Mouse (Mus musculus): ENCODE measurements around the gene Lsm2.
"Not testable (repeated sequence)": the region's sequence is repeated elsewhere in the genome, so short reads cannot be mapped to it uniquely, and the experiment has no call there.

The Lsm2 gene

DNA sequence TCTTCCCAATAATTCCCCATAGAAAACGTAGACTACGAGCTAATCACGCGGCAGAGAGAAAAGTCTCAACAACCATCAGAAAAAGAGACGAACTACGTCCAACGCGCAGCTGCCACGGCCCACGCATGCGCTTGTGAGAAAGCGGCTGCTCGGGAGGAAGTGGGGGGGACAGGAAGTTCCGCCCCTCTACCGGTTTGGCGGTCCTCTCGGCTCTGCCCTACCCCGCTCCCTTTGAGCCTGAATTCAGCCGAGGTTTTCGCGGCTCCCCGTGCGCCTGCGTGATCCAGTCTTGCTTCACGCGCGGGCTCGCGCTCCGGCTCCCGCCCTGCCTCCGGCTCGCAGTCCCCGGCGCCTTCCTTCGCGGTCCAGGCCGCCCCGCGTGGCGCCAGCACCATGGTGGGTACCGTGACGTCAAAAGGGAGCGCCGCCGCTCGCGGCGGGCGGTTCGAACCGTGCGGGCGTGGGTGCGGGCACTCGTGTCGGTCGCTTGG is at the start of gene Lsm2:
Gene Lsm2, plus strand, starts transcription at position 173 of the 491 bp plus-strand sequence.
- DNase-seq (ENCODE audit: low read depth in 1 of 2, low spot score in 2 of 2): peak; percentile 84 to 88

DNA sequence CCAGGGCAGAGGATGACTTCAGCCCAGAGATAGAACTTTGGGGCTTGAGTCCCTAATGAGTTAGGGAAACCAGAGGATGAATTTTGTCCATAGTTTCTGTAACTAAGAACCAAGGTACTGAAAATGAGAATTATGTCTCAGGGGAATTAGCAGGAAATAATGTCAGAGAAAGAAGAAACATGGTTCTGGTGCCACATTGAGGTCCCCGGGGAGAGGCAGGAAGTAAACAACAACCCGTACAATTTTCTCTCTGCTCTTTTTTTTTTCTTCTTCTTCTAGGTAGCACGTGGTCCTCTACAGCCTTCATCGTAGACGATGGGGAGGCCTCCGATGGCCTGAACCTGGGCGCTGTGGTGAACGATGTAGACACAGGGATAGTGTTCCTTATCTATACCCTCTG is 49.4 kb upstream of the Lsm2 start:
- no peak for DNase-seq (ENCODE audit: low read depth in 1 of 2, low spot score in 2 of 2)

DNA sequence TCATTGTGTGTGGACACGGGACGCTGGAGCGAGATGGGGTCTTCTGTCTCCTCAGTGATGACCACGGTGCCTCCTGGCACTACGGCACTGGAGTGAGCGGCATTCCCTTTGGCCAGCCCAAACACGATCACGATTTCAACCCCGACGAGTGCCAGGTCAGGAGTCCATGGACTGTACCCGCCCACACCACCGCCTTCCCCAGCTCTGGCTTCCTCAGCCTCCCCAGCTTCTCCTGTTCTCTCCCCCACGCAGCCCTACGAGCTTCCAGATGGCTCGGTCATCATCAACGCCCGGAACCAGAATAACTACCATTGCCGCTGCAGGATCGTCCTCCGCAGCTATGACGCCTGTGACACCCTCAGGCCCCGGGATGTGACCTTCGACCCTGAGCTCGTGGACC is 47.6 kb upstream of the Lsm2 start:
- no peak for DNase-seq (ENCODE audit: low read depth in 1 of 2, low spot score in 2 of 2)

DNA sequence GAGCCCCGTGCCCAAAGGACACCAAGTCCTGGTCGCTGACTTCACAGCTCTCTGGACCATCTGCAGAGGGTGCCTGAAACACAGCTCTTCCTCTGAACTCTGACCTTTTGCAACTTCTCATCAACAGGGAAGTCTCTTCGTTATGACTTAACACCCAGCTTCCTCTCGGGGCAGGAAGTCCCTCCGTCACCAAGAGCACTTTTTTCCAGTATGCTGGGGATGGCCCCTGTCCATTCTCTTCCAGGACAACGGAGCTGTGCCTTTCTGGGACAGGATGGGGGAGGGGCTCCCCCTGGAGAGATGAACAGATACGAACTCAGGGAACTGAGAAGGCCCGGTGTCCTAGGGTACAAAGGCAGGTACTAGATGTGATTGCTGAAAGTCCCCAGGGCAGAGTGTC is 46.8 kb upstream of the Lsm2 start:
- peak in 1 of 2 experiments; percentile 36 for DNase-seq (ENCODE audit: low read depth in 1 of 2, low spot score in 2 of 2)

DNA sequence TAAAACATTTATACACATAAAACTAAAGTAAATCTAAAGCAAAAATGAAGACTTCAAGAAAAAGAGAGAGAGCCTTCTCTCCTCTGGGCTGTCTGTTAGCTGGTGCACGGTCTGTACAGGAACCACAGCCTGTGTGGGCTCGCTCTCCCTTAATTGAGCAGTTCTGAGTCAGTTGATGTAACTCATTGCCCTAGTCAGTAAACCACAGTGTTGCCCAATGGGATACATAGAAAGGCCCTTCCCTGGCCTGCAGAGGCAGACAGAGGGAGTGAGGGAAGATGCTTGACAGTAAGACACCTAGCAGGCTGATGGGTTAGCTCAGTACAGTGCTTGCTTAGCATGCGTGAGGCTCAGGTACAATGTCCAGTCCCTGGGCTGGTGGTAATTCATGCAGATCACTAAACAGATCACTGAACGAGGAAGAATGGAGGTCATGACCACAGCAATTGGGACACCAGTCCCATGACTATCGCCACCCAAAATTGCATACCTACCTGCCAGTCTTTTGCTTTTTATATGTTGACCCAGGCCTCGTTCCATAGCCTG is 43.6 kb upstream of the Lsm2 start:
- no peak for DNase-seq (ENCODE audit: low read depth in 1 of 2, low spot score in 2 of 2)

DNA sequence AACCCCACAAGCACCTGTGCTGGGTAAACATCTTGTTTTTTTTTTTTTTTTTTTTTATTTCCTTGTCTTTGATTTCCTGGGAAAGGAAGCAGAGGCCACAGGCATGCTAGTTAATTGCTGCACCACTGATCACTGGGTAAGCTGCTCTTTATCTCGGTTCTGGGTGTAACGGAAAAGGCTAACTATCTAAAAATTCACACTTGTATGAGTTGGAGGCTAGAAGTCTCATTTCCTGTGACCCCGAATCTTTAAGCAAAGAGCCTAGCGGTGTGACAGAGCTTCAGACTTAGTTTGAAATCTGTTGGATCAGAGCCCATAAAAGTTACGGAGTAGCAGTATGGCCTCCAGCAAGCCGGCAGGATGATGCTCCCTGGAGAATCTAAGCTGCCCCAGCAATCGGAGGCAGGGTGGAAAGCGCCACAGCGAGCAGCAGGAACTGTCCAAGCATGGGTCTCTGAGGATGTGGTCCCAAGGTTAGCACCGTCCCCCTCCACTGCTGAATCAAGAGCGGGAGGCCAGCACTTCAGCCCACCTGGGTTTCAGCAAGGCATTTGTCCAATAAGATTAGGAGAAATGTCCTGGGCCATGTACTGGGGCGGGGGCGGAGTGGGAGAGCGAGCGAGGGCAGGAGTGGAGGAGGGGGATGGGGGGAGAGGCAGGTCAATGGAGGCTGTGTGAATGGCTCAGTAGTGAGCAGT is 40.2 kb upstream of the Lsm2 start:
- DNase-seq (ENCODE audit: low read depth in 1 of 2, low spot score in 2 of 2): no peak

DNA sequence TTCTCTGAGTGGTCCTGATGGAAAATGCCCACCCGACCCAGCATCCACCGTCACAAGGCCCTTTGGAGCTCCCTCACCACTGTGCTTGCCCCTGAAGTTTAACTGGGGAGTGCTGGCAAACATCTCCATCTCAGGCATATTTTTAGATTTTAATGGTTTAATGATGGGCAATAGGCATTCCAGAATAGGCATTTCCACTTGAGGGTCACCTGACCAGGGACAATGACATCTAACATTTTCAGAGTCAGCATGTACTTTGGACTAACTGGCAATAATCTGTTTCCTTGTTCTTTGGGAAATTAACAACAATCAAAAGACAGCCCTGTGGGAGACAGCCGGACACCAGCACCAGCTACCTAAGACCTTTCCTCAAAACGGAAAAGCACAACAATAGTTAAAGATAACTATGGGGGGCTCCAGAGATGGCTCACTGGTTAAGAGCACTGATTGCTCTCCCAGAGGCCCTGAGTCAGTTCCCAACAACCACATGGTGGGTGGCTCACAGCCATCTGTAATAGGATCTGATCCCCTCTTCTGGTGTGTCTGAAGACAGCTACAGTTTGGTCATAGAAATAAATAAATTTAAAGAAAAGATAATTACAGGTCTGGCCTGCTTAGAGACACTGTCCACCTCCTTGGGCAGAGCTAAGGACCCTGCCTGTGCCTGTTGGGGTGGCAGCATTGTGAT is 38.4 kb upstream of the Lsm2 start:
- DNase-seq (ENCODE audit: low read depth in 1 of 2, low spot score in 2 of 2): no peak

DNA sequence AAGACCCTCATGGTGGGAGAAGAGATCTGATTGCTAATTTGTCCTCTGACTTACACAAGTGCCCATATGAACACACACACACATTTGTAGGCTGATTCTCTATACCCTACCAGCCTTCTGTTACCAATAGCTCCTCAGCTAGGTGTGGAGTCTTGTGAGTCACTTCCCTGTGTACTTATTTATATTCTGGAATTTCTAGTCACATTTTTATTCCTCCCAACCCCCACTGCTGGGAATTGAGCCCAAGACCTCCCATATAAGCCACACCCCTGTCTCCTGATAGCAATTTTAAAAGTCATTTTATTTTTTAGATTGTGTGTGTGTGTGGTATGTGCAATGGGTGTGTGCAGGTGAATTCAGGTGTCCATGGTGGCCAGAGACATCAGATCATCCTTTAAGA is 37.3 kb upstream of the Lsm2 start:
- DNase-seq (ENCODE audit: low read depth in 1 of 2, low spot score in 2 of 2): no peak

DNA sequence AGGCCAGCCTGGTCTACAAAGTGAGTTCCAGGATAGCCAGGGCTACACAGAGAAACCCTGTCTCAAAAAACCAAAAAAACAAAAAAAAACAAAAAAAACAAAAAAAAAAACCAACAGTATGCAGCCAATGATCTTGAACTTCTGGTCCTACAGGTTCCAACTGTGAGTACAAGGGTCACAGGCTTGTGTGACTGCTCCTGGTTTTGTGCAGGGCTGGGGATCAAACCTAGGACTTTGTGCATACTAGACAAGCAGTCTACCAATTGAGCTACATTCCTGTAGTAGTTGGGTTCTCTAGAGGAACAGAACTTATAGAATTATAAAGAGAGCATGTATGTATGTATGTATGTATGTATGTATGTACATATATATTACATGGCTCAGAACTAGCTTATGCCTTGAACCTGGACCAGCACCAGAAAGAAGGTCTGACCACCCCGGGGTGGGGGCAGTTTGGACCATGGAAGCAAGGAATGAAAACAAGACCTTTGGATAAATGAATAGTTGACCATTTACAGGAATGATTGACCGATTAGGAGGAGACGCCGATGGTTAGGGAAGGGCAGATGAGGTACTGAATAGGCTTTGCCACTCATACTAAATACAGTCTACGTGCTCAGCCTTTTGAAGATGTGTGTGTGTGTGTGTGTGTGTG is 35.0 kb upstream of the Lsm2 start:
- DNase-seq (ENCODE audit: low read depth in 1 of 2, low spot score in 2 of 2): no peak

DNA sequence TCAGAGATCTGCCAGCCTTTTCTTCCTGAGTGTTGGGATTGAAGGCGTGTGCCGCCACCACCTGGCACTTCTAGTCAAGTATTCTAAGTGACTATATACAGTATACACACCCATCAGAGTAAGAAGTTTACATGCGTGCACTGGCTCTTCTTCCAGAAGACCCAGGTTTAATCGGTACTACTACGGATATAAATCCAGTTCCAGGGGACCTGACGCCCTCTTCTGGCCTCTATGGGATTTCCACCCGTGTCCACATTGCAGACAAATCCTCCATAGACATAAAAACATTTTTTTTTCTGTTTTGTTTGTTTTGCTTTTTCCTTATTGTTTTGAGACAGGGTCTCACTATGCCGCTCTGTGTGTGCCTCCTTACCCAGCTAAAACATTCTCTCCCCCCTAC is 34.1 kb upstream of the Lsm2 start:
- DNase-seq (ENCODE audit: low read depth in 1 of 2, low spot score in 2 of 2): no peak

DNA sequence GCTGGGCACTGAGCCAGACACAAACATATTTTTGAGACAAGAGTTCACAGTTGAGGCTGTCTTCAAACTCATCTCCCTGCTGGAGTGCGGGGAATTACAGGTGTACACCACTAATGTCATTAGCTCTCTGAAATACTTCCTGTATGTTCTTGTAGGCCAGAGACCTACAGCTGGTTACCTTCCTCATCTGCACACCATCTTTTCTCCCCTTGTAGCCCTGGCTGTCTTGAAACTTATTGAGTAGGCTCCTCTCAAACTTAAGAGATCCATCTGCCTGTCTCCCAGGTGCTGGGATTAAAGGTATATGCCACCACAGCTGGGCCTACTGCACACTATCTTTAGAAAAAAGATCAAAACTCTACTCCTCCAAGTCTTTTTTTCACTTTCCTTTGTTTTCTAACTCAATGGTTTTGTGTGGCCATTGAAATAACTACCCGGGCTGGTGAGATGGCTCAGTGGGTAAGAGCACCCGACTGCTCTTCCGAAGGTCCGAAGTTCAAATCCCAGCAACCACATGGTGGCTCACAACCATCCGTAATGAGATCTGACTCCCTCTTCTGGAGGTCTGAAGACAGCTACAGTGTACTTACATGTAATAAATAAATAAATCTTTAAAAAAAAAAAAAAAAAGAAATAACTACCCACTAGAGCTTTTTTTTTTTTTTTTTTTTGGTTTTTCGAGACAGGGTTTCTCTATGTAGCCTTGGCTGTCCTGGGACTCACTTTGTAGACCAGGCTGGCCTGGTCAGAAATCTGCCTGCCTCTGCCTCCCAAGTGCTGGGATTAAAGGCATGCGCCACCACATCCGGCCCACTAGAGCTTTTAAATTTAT is 32.7 kb upstream of the Lsm2 start:
- DNase-seq (ENCODE audit: low read depth in 1 of 2, low spot score in 2 of 2): not testable (repeated sequence)

DNA sequence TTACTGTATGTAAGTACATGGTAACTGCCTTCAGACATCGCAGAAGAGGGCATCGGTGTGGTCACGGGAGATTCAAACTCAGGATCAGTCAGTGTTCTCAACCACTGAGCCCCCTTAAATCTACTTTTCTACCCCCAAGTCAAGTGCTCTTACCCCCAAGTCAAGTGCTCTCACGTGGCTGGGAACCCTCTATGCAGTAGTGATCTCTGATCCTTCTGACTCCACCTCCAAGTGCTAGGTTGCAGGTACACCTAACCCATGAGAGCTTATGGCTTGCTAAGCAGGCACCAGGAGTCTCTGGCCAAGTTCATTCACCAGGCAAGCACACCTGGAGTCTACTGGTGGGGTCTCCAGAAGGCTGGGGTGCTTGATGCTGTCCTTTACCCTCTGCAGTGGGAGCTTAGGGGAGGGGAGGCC is 32.1 kb upstream of the Lsm2 start:
- DNase-seq (ENCODE audit: low read depth in 1 of 2, low spot score in 2 of 2): no peak

DNA sequence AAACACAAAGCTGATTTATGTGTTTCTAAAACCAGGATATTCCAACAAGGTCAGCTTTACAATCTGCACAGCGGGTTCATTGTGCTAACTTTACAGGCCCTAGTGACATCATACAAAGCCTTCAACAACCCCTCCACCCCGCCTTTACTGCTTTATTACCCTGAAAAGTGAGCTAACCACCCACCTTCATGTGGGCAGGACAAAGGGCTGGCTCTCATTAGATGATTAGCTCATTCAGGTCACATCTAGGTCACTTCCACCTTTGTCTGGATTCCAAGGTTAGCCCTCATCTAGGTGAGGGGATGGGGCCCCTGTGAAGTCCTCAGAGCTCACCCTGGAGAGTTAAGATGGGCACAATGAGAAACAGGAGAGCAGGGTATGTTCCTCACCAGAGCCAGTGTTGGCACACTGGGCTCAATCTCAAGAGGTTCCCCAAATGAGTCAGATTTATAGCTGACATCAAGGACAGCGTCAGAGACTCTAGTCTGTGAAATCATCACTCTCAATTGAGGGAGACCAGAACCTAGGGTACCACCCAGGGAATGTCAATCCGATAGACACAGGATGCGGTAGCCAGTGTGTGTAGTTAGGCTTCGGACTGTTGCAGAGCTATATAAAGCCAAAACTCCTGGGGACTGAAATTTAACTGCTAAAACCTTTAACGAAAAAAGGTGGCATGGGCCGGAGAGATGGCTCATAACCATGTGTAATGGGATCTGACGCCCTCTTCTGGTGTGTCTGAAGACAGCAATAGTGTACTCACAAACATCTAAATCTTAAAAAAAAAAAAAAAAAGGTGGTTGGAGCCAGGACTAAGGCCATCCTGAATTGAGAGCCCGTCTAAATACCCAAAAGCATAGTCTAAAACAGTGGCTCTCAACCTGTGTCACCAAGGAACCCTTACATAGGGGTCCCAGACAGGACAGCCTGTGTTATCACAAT is 30.9 kb upstream of the Lsm2 start:
- DNase-seq (ENCODE audit: low read depth in 1 of 2, low spot score in 2 of 2): no peak

DNA sequence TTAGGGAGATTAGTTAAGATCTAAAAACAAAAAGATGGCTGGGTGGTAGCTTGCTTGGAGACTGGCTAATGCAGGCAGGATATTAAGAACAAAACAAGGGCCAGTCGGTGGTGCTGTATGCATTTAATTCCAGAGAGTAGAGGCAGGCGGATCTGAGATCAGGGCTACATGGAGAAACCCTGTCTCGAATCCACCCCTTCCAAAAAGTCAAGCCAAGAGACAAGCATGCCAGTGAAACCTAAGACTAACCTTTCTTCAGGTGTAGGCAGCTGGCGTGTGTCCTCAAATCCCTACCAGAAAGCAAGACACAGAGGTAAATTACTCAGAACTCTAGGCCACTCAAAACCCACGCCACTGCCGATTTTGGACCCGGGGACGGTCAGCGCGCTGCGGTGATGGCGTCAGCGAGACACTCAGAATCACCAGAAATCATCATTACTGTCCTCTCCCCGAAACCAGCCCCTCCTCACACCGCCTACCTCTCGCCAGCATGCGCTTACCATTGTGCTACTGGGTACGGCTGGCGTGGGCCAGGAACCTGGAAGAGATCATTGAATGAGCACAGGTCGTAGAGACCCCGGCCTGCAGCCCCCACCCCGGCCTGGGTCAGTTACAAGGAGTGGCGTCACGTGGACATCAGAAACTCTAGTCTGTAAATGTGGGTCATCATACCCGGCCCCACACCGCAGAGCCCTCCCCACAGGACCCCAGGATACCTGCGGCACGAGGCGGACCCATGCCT is 29.9 kb upstream of the Lsm2 start:
- no peak for DNase-seq (ENCODE audit: low read depth in 1 of 2, low spot score in 2 of 2)

DNA sequence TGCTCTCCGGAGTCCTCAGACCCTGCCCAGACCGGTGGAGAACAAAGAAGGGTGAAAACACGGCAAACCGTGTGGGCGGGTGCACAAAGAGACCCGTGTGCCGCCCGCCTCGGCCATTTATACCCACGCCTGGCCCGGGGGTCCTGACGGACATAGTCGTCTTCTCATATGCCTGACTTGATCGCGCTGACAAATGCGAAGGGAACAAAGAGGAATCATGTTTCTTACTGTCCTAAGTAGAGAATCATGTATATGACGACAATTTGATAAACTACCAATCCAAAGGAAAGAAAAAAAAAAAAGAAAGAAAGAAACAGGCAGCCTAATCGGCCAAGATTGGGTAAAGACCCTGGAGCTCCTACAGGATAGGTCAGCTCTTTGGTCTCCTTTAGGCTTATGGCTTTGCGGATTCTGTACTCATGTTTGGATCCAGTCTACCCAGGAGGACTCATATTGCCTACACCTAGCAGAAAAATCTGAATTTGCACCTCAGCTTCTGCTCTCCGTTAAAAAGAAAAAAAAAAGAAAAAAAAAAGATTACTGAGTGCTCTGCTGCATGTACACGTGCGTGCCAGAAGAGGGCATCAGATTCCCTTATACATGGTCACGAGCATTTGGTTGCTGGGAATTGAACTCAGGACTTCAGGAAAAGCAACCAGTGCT is 29.2 kb upstream of the Lsm2 start:
- peak in 1 of 2 experiments; percentile 61 for DNase-seq (ENCODE audit: low read depth in 1 of 2, low spot score in 2 of 2)

DNA sequence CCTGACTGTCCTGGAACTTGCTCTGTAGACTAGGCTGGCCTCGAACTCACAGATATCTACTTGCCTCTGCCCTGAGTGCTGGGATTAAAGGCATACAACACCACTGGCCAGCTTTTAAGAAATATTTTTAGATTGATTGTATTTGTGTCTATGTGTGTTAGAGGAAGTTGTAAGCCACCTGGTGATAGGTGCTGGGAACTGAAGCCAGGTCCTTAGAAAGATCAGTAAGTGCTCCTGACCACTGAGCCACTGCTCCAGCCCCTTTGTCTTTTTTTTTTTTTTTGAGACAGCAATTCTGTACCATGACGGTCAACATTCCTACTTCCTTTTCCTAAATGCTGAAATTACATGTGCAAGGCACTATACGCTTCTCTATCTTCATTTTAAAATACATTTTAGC is 28.4 kb upstream of the Lsm2 start:
- no peak for DNase-seq (ENCODE audit: low read depth in 1 of 2, low spot score in 2 of 2)

DNA sequence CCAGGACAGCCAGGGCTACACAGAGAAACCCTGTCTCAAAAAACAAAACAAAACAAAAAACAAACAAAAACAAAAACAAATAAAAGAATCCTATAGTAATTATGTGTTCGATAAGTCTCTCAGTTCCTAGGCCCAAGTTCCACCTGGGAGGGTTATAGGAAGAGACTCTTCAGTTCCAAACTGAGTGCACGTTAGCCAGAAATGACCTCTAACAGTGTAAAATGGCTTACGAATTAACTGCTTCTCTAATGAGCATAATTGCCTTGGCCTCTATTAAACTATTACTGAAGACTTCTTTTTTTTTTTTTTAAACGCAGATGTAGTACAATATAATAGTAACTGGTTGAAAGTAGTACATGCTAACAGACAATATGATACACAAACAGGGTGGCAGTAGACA is 27.8 kb upstream of the Lsm2 start:
- no peak for DNase-seq (ENCODE audit: low read depth in 1 of 2, low spot score in 2 of 2)

DNA sequence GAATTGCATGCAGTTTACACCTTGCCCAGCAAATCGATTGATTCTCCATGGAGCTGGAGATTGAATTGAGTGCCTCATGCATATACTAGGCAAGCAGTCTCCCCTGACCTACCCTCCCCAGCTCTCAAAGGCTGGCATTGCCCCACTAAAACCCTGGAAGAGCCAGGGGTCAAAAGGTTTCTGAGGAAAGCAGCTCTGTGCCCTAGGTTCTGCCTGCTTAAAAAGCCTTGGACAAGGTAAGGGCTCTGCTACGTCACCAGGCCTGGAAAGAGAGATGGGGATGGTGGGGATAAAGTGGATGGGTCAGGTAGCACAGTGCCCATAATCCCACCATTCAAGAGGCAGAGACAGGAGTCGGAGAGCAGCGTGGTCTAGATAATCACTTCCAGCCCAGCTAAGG is 26.8 kb upstream of the Lsm2 start:
- no peak for DNase-seq (ENCODE audit: low read depth in 1 of 2, low spot score in 2 of 2)

DNA sequence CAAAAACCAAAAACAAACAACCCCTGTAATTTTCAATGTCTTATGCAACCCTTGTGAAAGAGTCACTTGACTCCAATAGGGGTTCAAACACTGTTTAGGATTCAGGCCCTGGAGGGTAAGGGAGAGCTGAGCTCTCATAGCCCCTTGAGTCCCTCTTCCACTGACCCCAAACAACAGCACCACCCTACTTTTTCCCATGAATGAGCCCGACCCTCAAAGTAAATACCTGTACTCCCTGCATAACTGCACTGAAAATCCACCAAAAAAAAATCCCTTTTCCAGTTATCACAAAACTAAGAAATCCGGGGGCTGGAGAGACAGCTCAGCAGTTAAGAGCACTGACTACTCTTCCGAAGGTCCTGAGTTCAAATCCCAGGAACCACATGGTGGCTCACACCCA is 25.8 kb upstream of the Lsm2 start:
- DNase-seq (ENCODE audit: low read depth in 1 of 2, low spot score in 2 of 2): no peak

Data from monocyte, adult 2 months (primary cell).